Mouse (Mus musculus) E14TG2a.4 (cell line): Measurements from ENCODE around the gene Capn5.

Source experiments
- CTCF ChIP-seq: conservative IDR thresholded peaks from 2 replicates; pipeline ENCODE4 v1.5.1; 2014; ENCODE audit warnings: low read length
- NANOG ChIP-seq: IDR thresholded peaks from 2 replicates; pipeline ENCODE4 v1.6.1; 2014; ENCODE audit warnings: borderline replicate concordance, low read length, mixed read lengths
- POU5F1 ChIP-seq: IDR thresholded peaks from 2 replicates; pipeline ENCODE4 v1.6.1; 2014; ENCODE audit warnings: low read length, borderline replicate concordance

GRCm38 (mm10) chr7:98139216-98139615 is 38.9 kb downstream of the Capn5 start:
- TF ChIP-seq CTCF = no peak
- TF ChIP-seq POU5F1 = no peak
- no peak for TF ChIP-seq NANOG
